Mouse (Mus musculus) lung, postnatal 0 days (tissue): Measurements from ENCODE around the gene Mrc1.
"Not testable (repeated sequence)": the region's sequence is repeated elsewhere in the genome, so short reads cannot be mapped to it uniquely, and the experiment has no call there.

Experiments
- CTCF ChIP-seq: IDR thresholded peaks from 2 replicates; pipeline ENCODE4 v1.5.1; 2016; ENCODE audit warnings: antibody characterized with exemption, mild to moderate bottlenecking
- EP300 ChIP-seq: IDR thresholded peaks from 2 replicates; pipeline ENCODE4 v1.6.1; 2016; ENCODE audit warnings: antibody characterized with exemption, mild to moderate bottlenecking, control low read depth

DNA sequence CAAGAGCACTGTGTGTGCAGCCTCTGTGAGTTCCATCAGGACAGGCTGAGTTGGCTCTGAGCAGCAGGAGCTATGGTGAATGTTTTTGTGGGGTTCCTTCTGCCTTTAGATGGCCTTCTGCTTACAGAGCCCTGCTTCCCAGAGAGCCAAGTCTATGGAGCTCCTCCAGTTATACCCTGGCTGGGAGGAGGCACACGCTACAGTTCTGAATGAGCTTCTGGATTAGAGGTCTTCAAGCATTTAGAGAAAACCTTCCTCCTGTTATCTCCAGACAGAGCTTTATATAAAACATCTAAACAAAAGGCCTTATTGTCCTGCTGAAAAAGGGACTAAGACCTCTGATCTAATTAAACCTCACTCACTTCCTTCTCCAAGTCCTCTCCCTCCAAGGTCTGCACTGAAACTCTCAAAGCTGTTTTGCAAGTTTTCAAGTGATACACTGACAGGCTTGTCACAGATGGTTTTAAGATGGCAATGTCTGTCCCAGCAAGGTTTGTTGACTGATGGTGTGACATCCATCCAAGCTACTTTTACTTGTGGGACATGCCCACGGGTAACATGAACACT, 28.2 kb upstream of the Mrc1 start:
- not testable (repeated sequence) for TF ChIP-seq CTCF, EP300
